Mouse (Mus musculus) liver, adult (tissue): ENCODE measurements around the gene Pi4k2b.

Experiments used
- GATA4 ChIP-seq: IDR thresholded peaks from 2 replicates; pipeline ENCODE4 v1.6.1; 2014; ENCODE audit warnings: mild to moderate bottlenecking, low read length; ENCODE audit not compliant: insufficient replicate concordance

Gene Pi4k2b

GRCm38 (mm10) chr5:52755989-52756388 lies 14.6 kb downstream of the Pi4k2b start:
- TF ChIP-seq GATA4: no peak

- TF ChIP-seq GATA4: no peak
Observed at GRCm38 (mm10) chr5:52762586-52762985, 21.2 kb downstream of the Pi4k2b start.

DNA sequence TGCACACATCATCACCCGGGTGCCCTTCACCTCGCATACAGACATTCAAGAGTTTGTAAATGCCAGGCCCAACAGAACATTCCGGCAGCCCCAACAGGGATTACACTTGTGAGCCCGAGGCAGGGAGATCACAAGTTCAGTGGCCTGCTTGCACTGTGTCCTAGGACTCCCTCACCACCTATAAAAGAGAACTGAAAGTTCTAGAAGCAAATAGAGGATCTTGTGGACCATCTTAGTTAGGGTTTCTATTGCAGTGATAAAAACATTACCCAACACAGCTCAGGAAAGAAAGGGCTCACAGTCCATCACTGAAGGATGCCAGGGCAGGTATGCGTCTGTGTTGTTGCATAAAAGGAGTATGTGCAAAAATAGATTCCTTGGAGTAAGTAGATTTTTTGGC lies 32.9 kb downstream of the Pi4k2b start:
- TF ChIP-seq GATA4: no peak

- no peak for TF ChIP-seq GATA4
Observed at GRCm38 (mm10) chr5:52775237-52775636, 33.9 kb downstream of the Pi4k2b start, which contains the start of gene Zcchc4. Zcchc4 (plus strand) TSS chr5:52775409.

GRCm38 (mm10) chr5:52782523-52783250 lies 41.3 kb downstream of the Pi4k2b start:
- TF ChIP-seq GATA4: no peak; the same call in 1 of the 2 replicates

DNA sequence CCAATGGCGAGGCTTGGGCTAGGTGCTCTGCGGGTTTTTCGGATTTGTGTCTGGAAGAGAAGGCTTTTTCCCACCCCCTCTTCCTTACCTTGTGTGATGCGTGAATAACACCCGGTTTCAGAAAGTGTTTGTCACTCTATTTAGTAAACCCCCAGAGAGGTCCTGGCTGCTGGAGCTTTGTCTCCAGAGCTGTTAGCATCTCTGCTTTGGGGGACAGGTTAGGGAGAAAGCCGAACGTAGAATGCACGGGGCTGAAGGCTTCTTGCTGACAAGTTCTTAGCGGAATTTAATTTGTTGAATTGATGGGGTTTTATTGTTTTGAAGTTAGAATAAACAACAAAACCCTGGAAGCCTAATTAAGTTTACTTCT lies 41.9 kb downstream of the Pi4k2b start:
- no peak for TF ChIP-seq GATA4

- no peak for TF ChIP-seq GATA4
Observed at GRCm38 (mm10) chr5:52783957-52784356, 42.6 kb downstream of the Pi4k2b start.

DNA sequence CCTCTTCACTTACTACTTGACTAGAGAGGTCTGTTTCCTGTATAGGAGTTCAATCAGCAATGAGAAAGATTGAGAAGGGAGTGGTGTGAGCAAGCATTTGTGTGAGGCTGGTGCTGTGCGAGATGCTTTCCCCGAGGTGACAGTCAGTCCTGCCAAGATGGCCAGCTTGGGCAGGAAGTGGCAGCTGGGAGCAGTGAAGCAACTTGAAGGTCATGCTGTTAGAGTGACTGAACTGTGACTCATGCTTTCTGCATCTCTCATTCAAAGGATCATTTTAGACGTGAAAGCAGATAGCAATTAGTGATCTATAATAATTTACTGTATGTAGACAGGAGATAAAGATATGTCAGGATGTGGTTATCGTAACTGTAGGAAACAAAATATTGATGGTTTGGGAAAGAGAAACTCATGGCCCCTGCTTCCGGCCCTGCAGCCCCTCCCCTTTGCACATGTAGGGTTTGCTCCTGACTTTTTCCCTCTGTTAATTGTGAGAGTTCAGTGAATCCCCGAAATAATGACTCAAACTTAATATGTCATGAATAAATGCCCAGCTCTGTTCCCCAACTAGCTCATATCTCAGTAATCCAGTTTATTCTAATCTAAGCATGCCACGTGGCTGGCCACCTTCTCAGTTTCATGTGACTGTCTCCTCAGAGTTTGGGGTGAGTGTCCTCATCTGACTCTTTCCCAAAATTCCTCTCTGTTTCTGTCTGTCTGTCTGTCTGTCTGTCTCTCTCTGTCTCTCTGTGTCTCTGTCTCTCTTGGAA lies 45.4 kb downstream of the Pi4k2b start:
- TF ChIP-seq GATA4: no peak

GRCm38 (mm10) chr5:52793230-52793629 lies 51.9 kb downstream of the Pi4k2b start:
- TF ChIP-seq GATA4: no peak

DNA sequence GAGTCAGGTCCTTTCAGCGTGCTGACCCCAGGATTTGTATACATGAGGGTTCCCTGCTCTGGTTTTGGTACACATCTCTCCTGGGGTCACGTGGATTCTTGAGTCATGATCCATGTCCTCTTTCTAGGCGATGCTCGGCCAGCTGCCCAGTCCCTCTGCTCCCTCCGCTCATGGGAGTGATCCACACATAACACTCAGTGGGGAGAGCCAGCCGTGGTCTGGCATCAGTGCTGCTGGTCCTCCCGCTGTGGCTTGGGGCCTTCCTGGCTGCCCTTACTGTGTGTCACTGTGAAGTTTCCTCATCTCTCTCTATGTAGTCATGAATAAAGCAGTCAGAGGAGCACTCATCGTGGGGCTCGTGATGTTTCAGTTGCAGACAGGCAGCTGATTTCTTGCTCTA lies 52.7 kb downstream of the Pi4k2b start:
- TF ChIP-seq GATA4: no peak

DNA sequence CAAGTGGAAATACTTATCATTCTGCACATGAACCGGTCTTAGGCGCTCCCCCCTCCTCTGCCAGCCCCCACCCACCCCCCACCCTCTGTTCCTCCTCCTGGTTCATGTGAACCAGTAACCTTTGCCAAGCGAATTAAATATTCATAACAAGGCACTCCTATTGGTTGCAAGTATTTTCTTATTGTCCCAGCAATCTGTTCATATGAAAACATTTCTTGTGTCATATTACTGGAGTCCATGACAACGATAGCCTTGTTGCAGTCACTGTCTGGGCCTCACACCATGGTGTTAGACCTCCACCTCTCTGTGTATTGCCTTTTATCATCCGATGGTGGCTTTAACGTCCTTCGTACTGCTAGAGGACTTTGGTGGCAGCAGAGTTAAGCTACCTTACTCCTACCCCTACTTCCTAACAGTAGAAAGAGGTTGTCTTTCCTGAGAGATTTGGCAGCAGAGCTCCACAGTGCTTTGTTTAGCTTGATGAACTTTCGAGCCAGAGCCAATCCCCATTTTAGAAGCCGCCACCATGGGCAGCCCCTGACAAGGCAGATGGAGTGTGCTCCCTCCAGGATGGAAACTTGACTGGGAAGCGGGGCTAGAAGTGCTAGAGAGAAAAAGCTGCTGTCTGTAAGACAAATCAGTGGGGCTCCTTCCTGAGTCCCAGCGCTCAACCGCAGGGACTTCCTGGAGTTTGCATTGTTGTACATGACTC lies 58.1 kb downstream of the Pi4k2b start:
- TF ChIP-seq GATA4: no peak

DNA sequence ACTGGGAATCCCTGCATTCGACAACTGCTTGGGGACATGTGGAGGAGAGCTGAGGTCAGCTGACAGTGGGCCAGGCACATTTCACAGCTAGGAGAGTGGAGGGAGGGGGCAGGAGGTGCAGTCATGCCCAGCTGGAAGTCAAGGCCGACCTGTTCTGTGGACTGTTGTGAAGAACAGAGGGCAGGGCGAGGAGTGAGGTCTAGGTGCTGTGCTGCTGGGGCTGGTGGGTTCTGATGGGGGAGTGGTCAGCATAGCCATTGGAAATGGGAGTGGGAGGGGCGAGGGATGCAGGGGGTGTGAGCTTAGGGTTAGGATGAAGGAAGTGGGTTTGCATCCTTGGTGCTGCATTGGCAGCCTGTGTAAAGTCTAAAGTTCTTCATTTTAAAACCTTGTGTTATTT lies 64.4 kb downstream of the Pi4k2b start:
- TF ChIP-seq GATA4: no peak

DNA sequence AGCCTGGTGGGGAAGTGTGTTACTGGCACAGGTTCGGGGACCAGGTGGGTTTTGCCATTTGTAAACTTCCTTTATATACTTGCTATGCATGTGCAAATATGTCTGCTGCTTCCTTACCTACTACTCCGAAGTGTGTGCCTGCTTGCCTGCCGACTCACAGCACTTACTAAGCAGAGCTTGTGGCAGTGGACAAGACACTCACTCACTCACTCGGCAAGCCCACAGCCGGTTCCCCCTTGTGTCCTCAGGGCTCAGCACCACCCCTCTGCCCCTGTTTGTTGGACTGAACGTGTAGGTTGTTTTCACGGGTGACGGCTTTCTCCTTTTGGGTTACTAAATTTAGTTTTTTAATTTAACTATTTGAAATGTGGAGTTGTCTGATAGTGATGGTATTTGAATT lies 65.0 kb downstream of the Pi4k2b start:
- no peak for TF ChIP-seq GATA4

DNA sequence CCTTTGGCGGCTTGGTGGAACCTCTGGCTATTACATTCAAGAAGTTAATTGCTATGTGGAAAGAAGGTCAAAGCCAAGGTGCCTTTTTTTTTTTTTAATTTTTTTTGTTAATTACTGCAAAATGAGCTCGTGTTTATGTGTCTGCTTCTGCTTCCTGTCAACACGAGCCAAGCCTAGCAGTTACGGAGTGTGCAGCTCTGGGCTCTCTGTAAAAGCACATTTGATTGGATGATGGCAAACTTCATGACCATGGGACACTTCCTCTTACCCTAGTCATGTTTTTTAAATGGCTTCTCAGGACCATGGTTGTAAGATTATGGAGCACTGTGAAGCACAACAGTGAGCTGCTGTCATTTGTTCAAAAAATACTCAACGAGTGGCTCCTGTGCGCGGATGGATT lies 65.7 kb downstream of the Pi4k2b start:
- no peak for TF ChIP-seq GATA4

DNA sequence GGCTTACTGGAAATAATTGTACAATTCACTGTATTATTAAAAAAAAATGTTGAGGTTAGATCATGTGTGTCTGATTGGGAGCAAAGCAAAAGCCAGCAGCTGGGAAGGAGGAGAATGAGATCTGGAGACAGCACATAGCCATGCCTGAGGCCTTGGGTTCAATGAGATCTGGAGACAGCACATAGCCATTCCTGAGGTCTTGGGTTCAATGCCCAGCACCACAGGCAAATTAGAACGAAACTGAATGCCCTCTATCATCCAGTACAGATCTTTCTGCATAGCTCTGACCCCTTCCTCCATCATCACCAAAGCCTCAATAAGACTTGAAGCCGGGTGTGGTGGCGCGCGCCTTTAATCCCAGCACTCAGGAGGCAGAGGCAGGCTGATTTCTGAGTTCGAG lies 69.1 kb downstream of the Pi4k2b start:
- no peak for TF ChIP-seq GATA4

GRCm38 (mm10) chr5:52811056-52811455 lies 69.7 kb downstream of the Pi4k2b start:
- TF ChIP-seq GATA4: no peak
